Mouse (Mus musculus) bone marrow macrophage, adult 2 months (primary cell): ENCODE data around the gene Usp13. TPM values are rescaled to one million over a fixed set of nuclear protein-coding genes. Genes with fewer than 3 reads are reported as not detected.

Source experiments
- H3K27ac ChIP-seq: 2 replicates; pipeline ENCODE4 v1.5.1; 2012; ENCODE audit warnings: low read depth, low read length; ENCODE audit not compliant: insufficient read depth
- H3K4me1 ChIP-seq: 2 replicates; pipeline ENCODE4 v1.6.1; 2012; ENCODE audit warnings: low read length; ENCODE audit not compliant: control insufficient read depth, insufficient read depth
- H3K4me3 ChIP-seq: 2 replicates; pipeline ENCODE4 v1.5.1; 2012; ENCODE audit warnings: mild to moderate bottlenecking, low read length, moderate library complexity; ENCODE audit not compliant: insufficient read depth
- CTCF ChIP-seq: IDR thresholded peaks from 2 replicates; pipeline ENCODE4 v1.5.1; 2012; ENCODE audit warnings: low read depth, mild to moderate bottlenecking, low read length, moderate library complexity
- POLR2A ChIP-seq: IDR thresholded peaks from 2 replicates; pipeline ENCODE4 v1.6.1; 2012; ENCODE audit warnings: mild to moderate bottlenecking, low read depth, low read length, borderline replicate concordance
- polyA plus RNA-seq: library from polyadenylated mRNA; stranded (reverse); fragments of >200 nt; gene quantifications from 2 replicates; pipeline ENCODE4 v1.2.4, GENCODE M21; 2012; ENCODE audit not compliant: missing spikeins, insufficient read depth, insufficient read length

The Usp13 gene
- polyA plus RNA-seq, 1 experiment, result not detected

DNA sequence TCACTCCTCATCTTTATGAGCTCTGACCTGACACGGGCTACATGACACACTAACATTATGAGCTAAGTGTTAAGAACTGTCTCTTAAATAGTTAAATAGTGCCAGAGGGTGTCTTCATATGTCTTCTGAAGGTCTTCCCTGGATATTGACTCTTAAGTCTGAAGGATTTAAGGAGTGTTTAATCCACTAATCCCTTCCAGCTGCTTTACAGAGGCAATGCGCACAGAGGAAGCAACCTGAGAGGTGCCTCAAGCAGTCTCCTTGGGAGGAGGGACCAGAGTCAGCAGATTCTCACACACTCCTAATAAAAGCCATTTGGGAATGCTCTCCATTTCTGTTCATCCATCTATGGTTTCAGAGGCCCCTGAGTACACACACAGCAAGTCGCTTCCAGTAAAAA lies 167.8 kb downstream of the Usp13 start:
- Histone ChIP-seq H3K4me3 (no peak overlapping the region), H3K4me1 (no peaks in the 10 kb centered on the region), H3K27ac (no peak overlapping the region)
- TF ChIP-seq CTCF (no peak), POLR2A (no peak)

Other genes with a start within 250 kb of the Usp13 start
- 7.6 and 9.4 TPM in 2 replicates for gene Gnb4, start 201.0 kb upstream of the Usp13 start, polyA plus RNA-seq
- gene Actl6a, start 111.2 kb upstream of the Usp13 start, polyA plus RNA-seq, result 31.7 and 40.9 TPM in 2 replicates
- 143 TPM in 2 replicates for gene Ndufb5, start 80.6 kb upstream of the Usp13 start, polyA plus RNA-seq
- 13.2 and 19.3 TPM in 2 replicates for gene Mrpl47, start 79.9 kb upstream of the Usp13 start, polyA plus RNA-seq